9 mouse cellular contexts compared by ENCODE assay signal in the genomic region with DNA sequence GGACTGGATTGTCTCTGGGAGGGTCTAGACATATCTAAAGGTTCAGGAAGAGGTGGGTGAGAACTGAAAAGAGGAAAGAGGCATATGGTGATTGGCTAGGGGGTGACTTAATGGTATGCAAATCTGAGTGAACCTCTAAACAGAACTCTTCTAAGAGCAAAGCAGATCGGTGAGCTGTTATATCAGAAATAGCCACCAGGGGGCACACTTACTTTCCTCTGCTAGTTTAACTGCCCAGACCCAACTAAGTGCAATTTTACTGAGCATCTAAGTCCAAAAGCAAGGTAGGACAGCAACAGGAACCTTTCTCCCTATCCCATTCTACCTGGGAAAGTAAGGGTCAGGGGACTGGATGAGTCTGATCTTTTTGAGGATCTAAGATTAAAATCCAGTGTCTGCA. TPM values are rescaled to one million over a fixed set of nuclear protein-coding genes. Genes with fewer than 3 reads are reported as not detected.
DNase-seq lines count a peak whose midpoint lies in the region; ATAC-seq and TF ChIP-seq lines count a peak whose summit lies in the region.
"Had no signal": no experiment of that assay in that cellular context is flagged by ENCODE, and none has a peak within 500 bp of the region (broad histone marks: within the 10 kb centered on the region; RNA-seq: fewer than 3 reads in every experiment).

No protein-coding gene starts in this region.

- TF ChIP-seq CTCF in liver, embryonic 14.5 days (IDR thresholded peaks at IDR 0.05; ENCODE audit: low read depth): peak; percentile 67

- H3K27ac ChIP-seq in forebrain, embryonic 10.5 days: no peak overlapping the region
- no peak overlapping the region for H3K27ac ChIP-seq in forebrain, embryonic 13.5 days
- no peak overlapping the region for H3K27ac ChIP-seq in embryonic facial prominence, embryonic 14.5 days (replicated peaks; ENCODE audit: low read depth, low read length)
- H3K27ac ChIP-seq in liver, embryonic 14.5 days: no peak overlapping the region
- H3K27ac ChIP-seq: liver, embryonic 15.5 days had no signal

- H3K4me2 ChIP-seq in forebrain, embryonic 13.5 days: no peak overlapping the region
- no peak overlapping the region for H3K4me2 ChIP-seq in embryonic facial prominence, embryonic 14.5 days (ENCODE audit: low read depth, low read length)
- no peak overlapping the region for H3K4me2 ChIP-seq in liver, embryonic 14.5 days (ENCODE audit: low read depth)
- H3K4me2 ChIP-seq: liver, embryonic 15.5 days had no signal

- ATAC-seq in forebrain, embryonic 13.5 days: no peak
- no peak for ATAC-seq in embryonic facial prominence, embryonic 14.5 days (ENCODE audit: low read depth)
- no peak for ATAC-seq in liver, embryonic 14.5 days (ENCODE audit: insufficient read depth)

- 0 out of 2 replicates have a peak, but pooled peaks cover 4% of the 10 kb centered on the region for H3K36me3 ChIP-seq in forebrain, embryonic 10.5 days (replicated peaks)
- H3K36me3 ChIP-seq in forebrain, embryonic 13.5 days (ENCODE audit: poor library complexity, severe bottlenecking): peaks cover 22% of the 10 kb centered on the region
- H3K36me3 ChIP-seq in embryonic facial prominence, embryonic 14.5 days (ENCODE audit: control insufficient read depth, insufficient read depth, low read length): no peaks in the 10 kb centered on the region
- H3K36me3 ChIP-seq in liver, embryonic 14.5 days (replicated peaks; ENCODE audit: control insufficient read depth, insufficient read depth, low read depth): no peaks in the 10 kb centered on the region
- H3K36me3 ChIP-seq: liver, embryonic 15.5 days had no signal

- peaks cover 22% of the 10 kb centered on the region for H3K27me3 ChIP-seq in forebrain, embryonic 10.5 days (ENCODE audit: poor library complexity, severe bottlenecking)
- H3K27me3 ChIP-seq in forebrain, embryonic 13.5 days: no peaks in the 10 kb centered on the region
- no peaks in the 10 kb centered on the region for H3K27me3 ChIP-seq in embryonic facial prominence, embryonic 14.5 days (replicated peaks; ENCODE audit: control insufficient read depth, insufficient read depth, low read length)
- H3K27me3 ChIP-seq in liver, embryonic 14.5 days (ENCODE audit: control insufficient read depth, insufficient read depth, low read length): peaks cover 10% of the 10 kb centered on the region

- H3K4me3 ChIP-seq in forebrain, embryonic 10.5 days: no peak overlapping the region
- H3K4me3 ChIP-seq in forebrain, embryonic 13.5 days: no peak overlapping the region
- H3K4me3 ChIP-seq in embryonic facial prominence, embryonic 14.5 days (ENCODE audit: low read depth, low read length): no peak overlapping the region
- no peak overlapping the region for H3K4me3 ChIP-seq in liver, embryonic 14.5 days (ENCODE audit: insufficient read depth in 1 of 2, low read depth in 2 of 2, low read length in 2 of 2)
- H3K4me3 ChIP-seq: liver, embryonic 15.5 days had no signal

- 0% methylated on average over 1 of the region's 1 CpGs for WGBS in forebrain, embryonic 10.5 days
- WGBS in forebrain, embryonic 13.5 days: 3% methylated on average over 1 of the region's 1 CpGs
- WGBS in embryonic facial prominence, embryonic 14.5 days: 0% methylated on average over 1 of the region's 1 CpGs
- whole genome bisulfite sequencing in liver, embryonic 14.5 days (ENCODE audit: insufficient replicate concordance): 0% methylated on average over 1 of the region's 1 CpGs

- TF ChIP-seq EP300 in liver, embryonic 14.5 days (IDR thresholded peaks at IDR 0.05; ENCODE audit: low read depth): no peak

- peaks cover 21% of the 10 kb centered on the region for H3K4me1 ChIP-seq in forebrain, embryonic 10.5 days
- peaks cover 18% of the 10 kb centered on the region for H3K4me1 ChIP-seq in forebrain, embryonic 13.5 days
- H3K4me1 ChIP-seq in embryonic facial prominence, embryonic 14.5 days (ENCODE audit: control insufficient read depth, insufficient read depth, low read length): peaks cover 4% of the 10 kb centered on the region
- peaks cover 0 to 5% of the 10 kb centered on the region in 2 experiments; a peak in 2 of 4 replicates for H3K4me1 ChIP-seq in liver, embryonic 14.5 days (replicated peaks; ENCODE audit: control insufficient read depth in 2 of 2, insufficient read depth in 2 of 2, low read length in 1 of 2)

- peak; percentile 66 for DNase-seq in forebrain, embryonic 10.5 days (ENCODE audit: extremely low spot score, low spot score)
- peak; percentile 76 for DNase-seq in CD4-positive helper T cell, adult 2 months (ENCODE audit: low read depth, low spot score)
- peak; percentile 95 for DNase-seq in brain, adult 2 months (ENCODE audit: low read depth, low spot score)
- DNase-seq in embryonic facial prominence, embryonic 14.5 days (ENCODE audit: low spot score): peak; percentile 81
- peak; percentile 79 for DNase-seq in kidney, postnatal 14 days
- peak; percentile 26 to 47 (median 41) for DNase-seq in liver, embryonic 14.5 days (ENCODE audit: low read depth in 3 of 3, low spot score in 3 of 3)
- peak; percentile 76 for DNase-seq in right cerebral cortex, postnatal 25 days

- H3K9me3 ChIP-seq in forebrain, embryonic 10.5 days: no peaks in the 10 kb centered on the region
- H3K9me3 ChIP-seq in forebrain, embryonic 13.5 days (replicated peaks): no peaks in the 10 kb centered on the region
- no peaks in the 10 kb centered on the region for H3K9me3 ChIP-seq in embryonic facial prominence, embryonic 14.5 days (ENCODE audit: control insufficient read depth, low read length)
- H3K9me3 ChIP-seq in liver, embryonic 14.5 days (ENCODE audit: control insufficient read depth, low read length): no peaks in the 10 kb centered on the region
- H3K9me3 ChIP-seq: liver, embryonic 15.5 days had no signal

- H3K9ac ChIP-seq in forebrain, embryonic 13.5 days: no peak overlapping the region
- H3K9ac ChIP-seq in embryonic facial prominence, embryonic 14.5 days (ENCODE audit: low read depth, low read length): no peak overlapping the region
- no peak overlapping the region for H3K9ac ChIP-seq in liver, embryonic 14.5 days (replicated peaks)
- H3K9ac ChIP-seq: liver, embryonic 15.5 days had no signal

RNA-seq across cellular contexts. Expression of gene Pomc, which starts 29.0 kb away (rescaled TPM):
- 6.1 and 9.1 TPM in 2 replicates for polyA plus RNA-seq in forebrain, embryonic 10.5 days (2016; fragmentation: Nextera tagmentation; extraction: Ambion mirVana)
- 13.1 and 24.1 TPM in 2 replicates for polyA plus RNA-seq in forebrain, embryonic 13.5 days (2015; fragmentation: Nextera tagmentation; extraction: Ambion mirVana)
- polyA plus RNA-seq in embryonic facial prominence, embryonic 14.5 days (2014; fragmentation: Nextera tagmentation; extraction: Ambion mirVana): 23.1 and 26.6 TPM in 2 replicates
- 0.15 and 0.28 TPM in 2 replicates for polyA plus RNA-seq in liver, embryonic 14.5 days (2012; rRNA removed)
- 0.33 and 0.50 TPM in 2 replicates for polyA plus RNA-seq in liver, embryonic 14.5 days (2014; fragmentation: Nextera tagmentation; extraction: Ambion mirVana)

RNA-seq across cellular contexts. Expression of gene Efr3b, which starts 55.0 kb away (rescaled TPM):
- polyA plus RNA-seq in forebrain, embryonic 10.5 days (2016; fragmentation: Nextera tagmentation; extraction: Ambion mirVana): 7.7 and 8.7 TPM in 2 replicates
- 20.7 and 24.4 TPM in 2 replicates for polyA plus RNA-seq in forebrain, embryonic 13.5 days (2015; fragmentation: Nextera tagmentation; extraction: Ambion mirVana)
- 3.4 and 3.8 TPM in 2 replicates for polyA plus RNA-seq in embryonic facial prominence, embryonic 14.5 days (2014; fragmentation: Nextera tagmentation; extraction: Ambion mirVana)
- polyA plus RNA-seq in liver, embryonic 14.5 days (2012; rRNA removed): 0.10 TPM in 2 replicates
- 0.04 and 0.05 TPM in 2 replicates for polyA plus RNA-seq in liver, embryonic 14.5 days (2014; fragmentation: Nextera tagmentation; extraction: Ambion mirVana)

Comparison
In these comparisons a context has a peak if more than half of its experiments do, and no peak if none do; other contexts are left out.
1. DNase-seq: peak in every context shown above with its lines; median percentile 95 in brain, adult 2 months; 81 in embryonic facial prominence, embryonic 14.5 days; 79 in kidney, postnatal 14 days; 76 in CD4-positive helper T cell, adult 2 months; 76 in right cerebral cortex, postnatal 25 days; 66 in forebrain, embryonic 10.5 days; 41 in liver, embryonic 14.5 days.